Mouse (Mus musculus): ENCODE measurements around the gene Hibadh.
A peak's percentile ranks its signal among the peaks of the same experiment; 100 is the strongest.
"Not testable (repeated sequence)": the region's sequence is repeated elsewhere in the genome, so short reads cannot be mapped to it uniquely, and the experiment has no call there.

Hibadh gene

GRCm38 (mm10) chr6:52640224-52640712, at the start of gene Hibadh:
Gene Hibadh, minus strand, starts transcription at chr6:52640389.
- DNase-seq (ENCODE audit: low read depth, low spot score): peak; percentile 89

GRCm38 (mm10) chr6:52686901-52687500, 46.8 kb upstream of the Hibadh start:
- no peak for DNase-seq (ENCODE audit: low read depth, low spot score)

- DNase-seq (ENCODE audit: low read depth, low spot score): no peak
These were observed 42.4 kb upstream of the Hibadh start for GRCm38 (mm10) chr6:52682607-52683006.

- DNase-seq (ENCODE audit: low read depth, low spot score): no peak
These were observed 41.8 kb upstream of the Hibadh start for GRCm38 (mm10) chr6:52681847-52682485.

GRCm38 (mm10) chr6:52680458-52681032, 40.4 kb upstream of the Hibadh start:
- no peak for DNase-seq (ENCODE audit: low read depth, low spot score)

- DNase-seq (ENCODE audit: low read depth, low spot score): no peak
These were observed 39.4 kb upstream of the Hibadh start for GRCm38 (mm10) chr6:52679565-52679964.

- not testable (repeated sequence) for DNase-seq (ENCODE audit: low read depth, low spot score)
These were observed 37.3 kb upstream of the Hibadh start for GRCm38 (mm10) chr6:52677534-52677933.

GRCm38 (mm10) chr6:52675222-52675921, 35.2 kb upstream of the Hibadh start:
- peak; percentile 14 for DNase-seq (ENCODE audit: low read depth, low spot score)

- DNase-seq (ENCODE audit: low read depth, low spot score): no peak
These were observed 34.4 kb upstream of the Hibadh start for GRCm38 (mm10) chr6:52674541-52674940.

- DNase-seq (ENCODE audit: low read depth, low spot score): no peak
These were observed 33.5 kb upstream of the Hibadh start for GRCm38 (mm10) chr6:52673706-52674105.

- DNase-seq (ENCODE audit: low read depth, low spot score): no peak
These were observed 32.4 kb upstream of the Hibadh start for GRCm38 (mm10) chr6:52672539-52672938.

GRCm38 (mm10) chr6:52671791-52672190, 31.6 kb upstream of the Hibadh start:
- no peak for DNase-seq (ENCODE audit: low read depth, low spot score)

GRCm38 (mm10) chr6:52669878-52670277, 29.7 kb upstream of the Hibadh start:
- not testable (repeated sequence) for DNase-seq (ENCODE audit: low read depth, low spot score)

- DNase-seq (ENCODE audit: low read depth, low spot score): no peak
These were observed 27.5 kb upstream of the Hibadh start for GRCm38 (mm10) chr6:52667641-52668040.

GRCm38 (mm10) chr6:52663021-52663420, 22.8 kb upstream of the Hibadh start:
- DNase-seq (ENCODE audit: low read depth, low spot score): no peak

- no peak for DNase-seq (ENCODE audit: low read depth, low spot score)
These were observed 15.1 kb upstream of the Hibadh start for GRCm38 (mm10) chr6:52655266-52655665.

GRCm38 (mm10) chr6:52648806-52649205, 8.6 kb upstream of the Hibadh start:
- DNase-seq (ENCODE audit: low read depth, low spot score): no peak

GRCm38 (mm10) chr6:52648031-52648430, 7.8 kb upstream of the Hibadh start:
- DNase-seq (ENCODE audit: low read depth, low spot score): no peak

GRCm38 (mm10) chr6:52645926-52646325, 5.7 kb upstream of the Hibadh start:
- DNase-seq (ENCODE audit: low read depth, low spot score): no peak

GRCm38 (mm10) chr6:52642152-52642551, 2.0 kb upstream of the Hibadh start:
- DNase-seq (ENCODE audit: low read depth, low spot score): no peak

- no peak for DNase-seq (ENCODE audit: low read depth, low spot score)
These were observed 887 bp upstream of the Hibadh start for GRCm38 (mm10) chr6:52641076-52641475.

- DNase-seq (ENCODE audit: low read depth, low spot score): no peak
These were observed 504 bp downstream of the Hibadh start for GRCm38 (mm10) chr6:52639546-52640223.

All from brain, embryonic 18.5 days (tissue).